In genomic region chr8:119434569-119434968, GRCm38 (mm10) we compare ENCODE assay signal across 25 mouse cellular contexts. TPM values are rescaled to one million over a fixed set of nuclear protein-coding genes. Genes with fewer than 3 reads are reported as not detected.
"Had no signal": no experiment of that assay in that cellular context is flagged by ENCODE, and none has a peak within 500 bp of the region (broad histone marks: within the 10 kb centered on the region; RNA-seq: fewer than 3 reads in every experiment).

No protein-coding gene starts in this region.

- DNase-seq: kidney, adult 11 months; kidney, adult 8-10 months; kidney, postnatal 10 days; kidney, postnatal 36 days; layer of hippocampus, postnatal 36 days; liver, embryonic 13.5 days; lung, adult 18-20 months; lung, postnatal 10 days; lung, postnatal 36 days; midbrain, embryonic 14.5 days; retina, postnatal 1 day; right cerebral cortex, postnatal 25 days; thymus, adult 18-20 months; thymus, postnatal 36 days had no signal

- H3K9ac ChIP-seq: kidney, embryonic 15.5 days; limb, embryonic 12.5 days; liver, embryonic 13.5 days; lung, embryonic 15.5 days; neural tube, embryonic 12.5 days; neural tube, embryonic 15.5 days had no signal

- H3K9me3 ChIP-seq: kidney, embryonic 15.5 days; limb, embryonic 12.5 days; liver, embryonic 13.5 days; lung, embryonic 15.5 days; neural tube, embryonic 12.5 days; neural tube, embryonic 15.5 days had no signal

- ATAC-seq: inflammation-experienced regulatory T-cells, adult 6 months had no signal

- H3K36me3 ChIP-seq: kidney, embryonic 15.5 days; limb, embryonic 12.5 days; liver, embryonic 13.5 days; lung, embryonic 15.5 days; neural tube, embryonic 12.5 days; neural tube, embryonic 15.5 days had no signal

- H3K4me3 ChIP-seq: kidney, embryonic 15.5 days; left cerebral cortex, adult 2 months; limb, embryonic 12.5 days; liver, embryonic 13.5 days; lung, embryonic 15.5 days; neural tube, embryonic 12.5 days; neural tube, embryonic 15.5 days had no signal

- H3K27ac ChIP-seq: kidney, embryonic 15.5 days; left cerebral cortex, adult 2 months; limb, embryonic 12.5 days; liver, embryonic 13.5 days; lung, embryonic 15.5 days; neural tube, embryonic 12.5 days; neural tube, embryonic 15.5 days had no signal

- H3K4me2 ChIP-seq: kidney, embryonic 15.5 days; limb, embryonic 12.5 days; liver, embryonic 13.5 days; lung, embryonic 15.5 days; midbrain, embryonic 11.5 days; neural tube, embryonic 12.5 days; neural tube, embryonic 15.5 days had no signal

- H3K27me3 ChIP-seq: kidney, embryonic 15.5 days; limb, embryonic 12.5 days; liver, embryonic 13.5 days; lung, embryonic 15.5 days; neural tube, embryonic 12.5 days; neural tube, embryonic 15.5 days had no signal

RNA-seq across cellular contexts. Expression of gene Osgin1, which starts 0.6 kb away (rescaled TPM):
- total RNA-seq: megakaryocyte-erythroid progenitor cell, adult 5-6 weeks; midbrain, postnatal 0 days had no signal
- polyA plus RNA-seq: midbrain, embryonic 14.5 days had no signal

RNA-seq across cellular contexts. Expression of gene Necab2, which starts 11.9 kb away (rescaled TPM):
- total RNA-seq: megakaryocyte progenitor cell, adult 5-6 weeks; megakaryocyte-erythroid progenitor cell, adult 5-6 weeks had no signal
- polyA plus RNA-seq: inflammation-experienced regulatory T-cells, adult 6 months had no signal
